Mouse (Mus musculus): ENCODE measurements around the gene Hpcal4.
"Not testable (repeated sequence)": the region's sequence is repeated elsewhere in the genome, so short reads cannot be mapped to it uniquely, and the experiment has no call there.

Hpcal4 gene

GRCm38 (mm10) chr4:123182328-123183238 lies at the start of gene Hpcal4:
Gene Hpcal4, plus strand, starts transcription at chr4:123183227.
- no peak for DNase-seq (ENCODE audit: low read depth, low spot score)

- DNase-seq (ENCODE audit: low read depth, low spot score): no peak
Observed at GRCm38 (mm10) chr4:123137551-123137950, 45.5 kb upstream of the Hpcal4 start.

GRCm38 (mm10) chr4:123139513-123140154 lies 43.4 kb upstream of the Hpcal4 start, which contains the start of gene Ppie:
Gene Ppie, minus strand, starts transcription at chr4:123139951.
- DNase-seq (ENCODE audit: low read depth, low spot score): peak; percentile 78

- no peak for DNase-seq (ENCODE audit: low read depth, low spot score)
Observed at GRCm38 (mm10) chr4:123147446-123148150, 35.4 kb upstream of the Hpcal4 start.

- no peak for DNase-seq (ENCODE audit: low read depth, low spot score)
Observed at GRCm38 (mm10) chr4:123152003-123152402, 31.0 kb upstream of the Hpcal4 start.

DNA sequence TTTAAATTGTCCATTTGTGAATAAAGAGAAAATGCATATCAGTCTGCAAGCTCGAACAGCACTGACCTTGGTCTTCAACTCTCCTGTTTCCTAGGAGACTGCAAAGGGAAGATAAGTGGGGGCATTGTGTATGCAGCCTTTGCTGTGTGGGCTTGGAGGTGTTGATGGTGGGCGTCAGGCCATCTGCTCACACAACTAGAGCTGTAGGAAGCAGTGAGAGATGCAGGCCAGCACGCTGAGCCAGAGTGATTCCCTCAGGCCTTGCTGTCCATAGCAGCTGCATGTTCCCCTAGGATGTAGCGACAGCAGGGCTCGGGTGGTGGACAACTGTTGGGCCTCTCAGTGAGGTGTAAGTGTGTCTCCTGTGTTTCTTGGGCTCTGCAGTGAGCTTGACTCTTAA lies 30.1 kb upstream of the Hpcal4 start:
- no peak for DNase-seq (ENCODE audit: low read depth, low spot score)

DNA sequence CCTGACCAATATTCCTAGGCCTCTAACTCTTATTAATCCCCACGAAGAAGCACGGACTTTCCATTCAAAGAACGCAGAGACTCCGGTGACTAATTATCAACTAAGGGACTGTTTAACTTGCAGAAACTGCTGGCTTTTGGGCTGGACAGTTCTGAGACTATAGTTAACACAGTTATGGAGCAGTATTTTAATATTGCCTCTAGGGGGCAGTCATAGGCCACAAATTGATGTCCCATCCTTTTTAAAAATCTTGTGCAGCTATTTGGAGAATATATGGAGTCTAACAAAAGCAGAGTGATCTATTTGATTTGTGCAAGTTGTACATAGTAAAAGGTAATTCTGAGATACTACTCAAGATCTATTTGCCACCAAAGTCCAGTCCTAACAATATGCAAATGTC lies 28.0 kb upstream of the Hpcal4 start:
- peak; percentile 55 for DNase-seq (ENCODE audit: low read depth, low spot score)

DNA sequence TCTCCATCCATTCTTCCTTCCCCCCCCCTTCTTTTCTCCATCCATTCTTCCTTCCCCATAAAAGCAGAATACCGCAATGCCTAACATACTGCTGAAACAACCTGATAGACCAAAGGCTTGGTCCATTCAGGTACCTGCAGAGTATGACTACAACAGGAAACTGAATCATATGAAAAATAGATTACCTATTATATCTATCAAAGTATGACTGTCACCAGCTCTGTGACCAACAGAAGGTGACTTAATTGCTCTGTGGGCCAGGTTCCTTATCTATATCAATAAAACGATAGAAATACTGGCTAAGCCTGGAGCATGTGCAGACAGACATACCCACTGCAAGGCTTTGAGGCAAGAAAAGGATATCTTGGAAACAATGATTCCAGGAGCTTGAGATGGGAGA lies 27.6 kb upstream of the Hpcal4 start:
- no peak for DNase-seq (ENCODE audit: low read depth, low spot score)

GRCm38 (mm10) chr4:123155840-123156239 lies 27.2 kb upstream of the Hpcal4 start:
- no peak for DNase-seq (ENCODE audit: low read depth, low spot score)

DNA sequence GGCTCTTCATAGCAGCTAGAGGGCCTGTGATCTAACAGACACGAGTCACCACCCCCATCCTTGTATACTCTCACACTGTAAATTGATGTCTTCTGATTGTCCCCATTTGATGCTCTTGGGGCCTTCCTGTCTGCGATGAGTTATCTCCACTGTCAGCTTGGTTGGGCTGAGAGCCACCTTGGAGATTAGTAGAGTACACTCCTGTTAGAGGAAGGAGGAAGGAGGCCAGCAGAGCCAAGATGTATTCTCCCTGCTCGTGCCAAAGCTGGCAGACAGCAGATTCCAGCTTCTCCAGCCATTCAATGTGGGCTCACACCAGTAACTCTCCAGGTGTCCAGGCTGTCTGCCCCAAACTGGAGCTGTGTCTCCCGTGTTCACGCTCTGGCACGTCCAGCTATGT lies 22.5 kb upstream of the Hpcal4 start:
- DNase-seq (ENCODE audit: low read depth, low spot score): no peak

- not testable (repeated sequence) for DNase-seq (ENCODE audit: low read depth, low spot score)
Observed at GRCm38 (mm10) chr4:123161251-123161650, 21.8 kb upstream of the Hpcal4 start.

GRCm38 (mm10) chr4:123162305-123162917 lies 20.6 kb upstream of the Hpcal4 start:
- peak; percentile 66 for DNase-seq (ENCODE audit: low read depth, low spot score)

DNA sequence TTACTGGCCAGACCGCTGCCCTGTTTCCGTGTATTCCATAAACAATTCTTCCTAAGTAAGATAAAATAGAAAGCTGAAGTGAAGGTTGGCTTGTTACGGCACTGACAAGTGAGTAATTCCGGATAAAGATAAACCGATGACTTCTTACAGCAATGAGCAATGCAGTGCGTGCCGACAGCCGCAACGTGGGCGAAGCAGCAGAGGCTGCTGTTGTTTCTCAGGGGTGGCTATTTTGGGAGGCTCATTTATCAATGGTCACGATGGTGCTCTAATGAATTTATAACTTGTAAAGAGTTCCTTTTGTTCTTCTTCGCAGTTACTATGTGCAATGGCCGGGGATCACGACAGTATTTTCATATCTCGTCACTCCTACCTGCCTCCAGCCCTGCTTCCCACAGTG lies 18.9 kb upstream of the Hpcal4 start:
- DNase-seq (ENCODE audit: low read depth, low spot score): no peak

- DNase-seq (ENCODE audit: low read depth, low spot score): peak; percentile 33
Observed at GRCm38 (mm10) chr4:123171811-123172210, 11.2 kb upstream of the Hpcal4 start.

GRCm38 (mm10) chr4:123183239-123184056 lies 421 bp downstream of the Hpcal4 start:
- peak; percentile 69 for DNase-seq (ENCODE audit: low read depth, low spot score)

GRCm38 (mm10) chr4:123184816-123185215 lies 1.8 kb downstream of the Hpcal4 start:
- DNase-seq (ENCODE audit: low read depth, low spot score): no peak

DNA sequence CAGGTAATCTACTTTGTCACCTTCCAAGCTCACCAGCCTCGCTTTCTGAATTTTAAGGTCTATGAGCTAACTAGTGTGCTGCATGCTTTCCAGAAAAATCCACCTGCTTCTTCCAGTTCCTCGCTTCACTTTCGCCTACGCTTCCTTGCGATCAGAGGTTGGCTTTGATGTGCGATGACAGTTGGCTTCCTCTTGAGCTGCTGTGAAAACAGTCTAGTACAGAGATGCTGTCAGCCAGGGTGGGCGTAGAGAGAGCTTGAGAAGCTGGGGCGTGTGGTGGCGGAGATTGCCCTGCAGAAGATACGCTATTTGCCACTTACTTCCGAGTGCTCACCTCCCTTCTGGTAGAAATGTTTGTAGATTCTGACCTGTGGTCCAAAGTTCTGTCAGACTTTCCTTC lies 9.3 kb downstream of the Hpcal4 start:
- DNase-seq (ENCODE audit: low read depth, low spot score): no peak

DNA sequence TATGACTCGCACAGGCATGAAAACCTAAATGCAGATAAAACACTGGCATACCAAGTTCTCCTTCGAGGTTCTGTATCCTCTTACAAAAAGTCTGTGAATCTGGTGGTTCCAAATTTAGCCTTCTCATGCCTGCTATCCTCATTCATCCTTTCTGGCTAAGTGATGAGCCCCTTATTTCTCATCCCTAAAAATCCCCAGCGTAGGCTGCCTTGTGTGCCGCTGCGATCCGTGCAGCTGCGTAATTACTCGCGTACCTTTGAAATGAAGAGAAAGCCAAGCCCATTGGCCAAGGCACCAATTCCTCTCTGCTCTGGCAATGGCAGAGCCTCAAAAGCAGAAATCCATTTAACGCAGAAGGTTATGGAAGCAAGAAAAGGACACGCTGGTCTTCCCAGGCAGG lies 10.8 kb downstream of the Hpcal4 start:
- DNase-seq (ENCODE audit: low read depth, low spot score): no peak

DNA sequence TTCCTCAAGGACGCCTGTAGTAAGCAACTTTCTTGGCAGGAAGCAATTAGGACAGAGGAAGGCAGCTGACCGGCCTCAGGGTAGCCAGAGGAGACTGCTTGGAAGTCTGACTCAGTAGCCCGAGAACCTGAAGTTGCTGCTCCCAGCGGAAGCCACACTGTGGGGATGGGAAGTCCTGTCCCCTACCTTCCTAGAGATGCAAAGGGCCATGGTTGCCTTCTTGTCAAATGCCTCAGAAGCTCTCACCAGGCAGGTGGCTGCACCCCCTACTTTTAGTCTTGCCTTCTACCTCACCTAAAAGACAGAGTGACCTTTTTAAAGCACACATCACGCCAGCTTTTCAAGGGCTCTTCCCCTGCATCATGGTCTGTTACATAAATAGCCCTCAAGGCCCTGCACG lies 13.7 kb downstream of the Hpcal4 start:
- no peak for DNase-seq (ENCODE audit: low read depth, low spot score)

DNA sequence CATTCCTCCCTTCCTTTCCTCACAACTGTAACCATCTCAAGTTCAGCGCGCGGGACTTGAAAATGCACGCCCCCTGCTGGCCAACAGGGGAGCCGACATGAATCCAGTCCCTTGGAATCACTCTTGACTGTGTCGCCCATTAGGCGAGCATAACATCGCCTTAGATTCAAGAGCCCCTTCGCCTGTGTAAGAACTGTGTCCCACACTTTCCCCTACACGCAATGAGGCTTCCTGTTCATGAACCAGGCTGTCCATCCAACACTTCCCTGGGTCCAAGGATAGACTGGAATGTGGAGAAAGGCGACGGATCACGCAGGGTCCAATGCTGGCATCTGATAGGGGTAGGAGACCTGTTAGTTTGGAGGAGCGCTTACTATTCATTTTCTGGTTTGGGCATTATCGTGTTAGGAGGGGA lies 17.8 kb downstream of the Hpcal4 start:
- peak; percentile 55 for DNase-seq (ENCODE audit: low read depth, low spot score)

All from retina, postnatal 7 days (tissue).